Mouse (Mus musculus) frontal cortex, adult (tissue): ENCODE data around the gene Foxred2.

ENCODE experiments used
- ATAC-seq: cut with Nextera tagmentation; 2 replicates; pipeline ENCODE4 v1.9.2; 2017; ENCODE audit warnings: mild to moderate bottlenecking, moderate library complexity, mixed read lengths; ENCODE audit not compliant: low TSS enrichment

The Foxred2 gene

GRCm38 (mm10) chr15:77956404-77956901 lies at the start of gene Foxred2:
TSS of gene Foxred2 (minus strand) at chr15:77956722.
- ATAC-seq = peak; percentile 73

GRCm38 (mm10) chr15:78003929-78004328 lies 47.4 kb upstream of the Foxred2 start:
- ATAC-seq = no peak

- peak; percentile 35; the same call in 1 of the 2 replicates for ATAC-seq
These were observed 44.9 kb upstream of the Foxred2 start for GRCm38 (mm10) chr15:78001400-78001799.

GRCm38 (mm10) chr15:77988541-77988940 lies 32.0 kb upstream of the Foxred2 start:
- ATAC-seq = peak; percentile 36; the same call in 1 of the 2 replicates

- ATAC-seq = no peak
These were observed 26.9 kb upstream of the Foxred2 start for GRCm38 (mm10) chr15:77983391-77983790.

- ATAC-seq = peak; percentile 35; the same call in 1 of the 2 replicates
These were observed 25.8 kb upstream of the Foxred2 start for GRCm38 (mm10) chr15:77982195-77982939.

GRCm38 (mm10) chr15:77981181-77981680 lies 24.7 kb upstream of the Foxred2 start:
- ATAC-seq = no peak

DNA sequence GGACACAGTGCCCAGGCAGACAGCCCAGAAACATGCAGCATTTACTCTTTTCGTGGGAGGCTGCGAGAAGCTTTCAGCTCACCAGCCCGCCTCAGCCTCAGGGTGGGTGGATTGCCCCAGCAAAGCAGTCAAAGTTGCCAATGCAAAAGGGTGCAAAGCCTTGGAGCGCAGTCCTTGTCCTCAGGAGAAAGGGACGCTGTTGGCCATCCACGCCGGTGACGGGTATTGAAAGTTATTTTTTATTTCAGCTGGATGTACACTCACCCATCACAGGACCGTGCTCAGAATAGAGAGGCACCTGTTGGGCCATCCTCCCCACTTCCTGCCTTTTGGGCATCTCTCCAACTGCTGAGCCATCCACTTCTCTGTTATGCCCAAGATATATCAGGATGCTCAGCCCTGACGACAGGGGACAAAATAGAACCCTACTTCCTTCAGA lies 22.9 kb upstream of the Foxred2 start:
- peak; percentile 85 for ATAC-seq

GRCm38 (mm10) chr15:77977663-77978062 lies 21.1 kb upstream of the Foxred2 start:
- ATAC-seq = no peak

GRCm38 (mm10) chr15:77974165-77974841 lies 17.8 kb upstream of the Foxred2 start:
- no peak for ATAC-seq

GRCm38 (mm10) chr15:77970470-77971292 lies 14.2 kb upstream of the Foxred2 start, which contains the start of gene Eif3d:
TSS of gene Eif3d (minus strand) at chr15:77970813.
- ATAC-seq = peak; percentile 87

DNA sequence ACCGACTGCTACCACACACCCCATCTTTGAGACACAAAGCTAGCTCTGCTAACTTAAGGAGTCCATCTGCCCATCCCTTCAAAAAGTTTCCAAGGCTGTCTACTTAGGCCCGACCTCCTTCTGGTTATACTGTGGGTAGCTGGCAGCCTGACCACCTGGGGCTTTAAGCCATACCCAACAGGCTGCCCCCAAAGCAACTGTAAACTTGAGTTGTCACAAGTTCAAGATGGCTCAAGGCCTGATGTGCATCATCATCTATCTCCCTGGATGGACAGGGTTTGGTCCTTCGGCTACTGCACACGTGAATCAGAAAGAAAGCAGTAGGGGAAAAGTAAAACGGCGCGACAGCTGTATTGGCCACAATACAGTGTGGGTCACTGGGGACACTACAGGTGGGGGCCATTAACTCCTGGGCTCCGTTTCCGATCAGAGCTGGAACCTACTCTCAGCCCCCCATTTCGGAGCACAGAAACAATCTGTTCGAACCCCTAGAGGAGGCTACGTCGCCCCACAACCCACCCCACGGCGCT lies 13.5 kb upstream of the Foxred2 start:
- no peak for ATAC-seq

GRCm38 (mm10) chr15:77965117-77965528 lies 8.6 kb upstream of the Foxred2 start:
- no peak for ATAC-seq

- no peak for ATAC-seq
These were observed 5.9 kb upstream of the Foxred2 start for GRCm38 (mm10) chr15:77962447-77962846.

DNA sequence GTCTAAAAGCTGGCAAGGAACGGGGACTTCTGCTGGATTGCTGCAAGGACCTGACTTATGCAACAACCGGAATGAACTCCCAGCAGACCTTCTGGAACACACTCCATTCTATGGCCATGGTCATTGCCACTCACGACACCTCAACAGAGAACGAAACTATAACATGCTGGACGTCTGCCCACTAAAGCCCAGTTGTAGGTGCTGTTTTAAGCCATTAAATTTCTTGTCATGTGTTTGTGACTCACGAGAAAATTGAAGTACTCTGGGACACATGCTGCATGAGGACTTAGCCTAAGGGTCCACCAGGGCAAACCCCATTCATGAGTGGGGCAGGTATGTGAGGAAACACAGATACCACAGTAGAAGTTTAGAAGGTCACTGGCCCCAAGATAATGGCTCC lies 4.2 kb upstream of the Foxred2 start:
- ATAC-seq = no peak

GRCm38 (mm10) chr15:77958071-77958470 lies 1.5 kb upstream of the Foxred2 start:
- ATAC-seq = no peak

- ATAC-seq = no peak
These were observed 1.1 kb upstream of the Foxred2 start for GRCm38 (mm10) chr15:77957625-77958024.

- ATAC-seq = peak; percentile 21; the same call in 1 of the 2 replicates
These were observed 800 bp downstream of the Foxred2 start for GRCm38 (mm10) chr15:77955440-77956403.

GRCm38 (mm10) chr15:77954362-77954761 lies 2.2 kb downstream of the Foxred2 start:
- ATAC-seq = no peak

DNA sequence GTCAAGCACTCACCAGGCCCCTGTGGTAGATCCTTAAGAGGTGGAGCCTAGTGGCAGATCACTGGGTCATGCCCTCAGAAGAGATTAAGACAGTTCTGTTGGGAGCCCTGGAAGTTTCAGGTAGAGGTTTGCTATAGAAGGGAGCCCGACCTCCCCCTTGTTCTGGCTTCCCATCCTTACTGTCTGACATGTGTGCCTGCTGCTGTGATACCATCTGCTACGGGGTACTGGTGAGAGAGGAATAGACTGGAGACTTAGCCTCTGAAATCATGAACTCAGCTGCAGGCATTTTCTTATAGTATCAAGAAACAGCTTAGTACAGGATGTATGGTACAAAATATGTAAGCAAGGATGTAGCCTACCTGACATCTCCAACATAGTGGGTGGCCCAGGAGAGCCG lies 3.6 kb downstream of the Foxred2 start:
- no peak for ATAC-seq
